Mouse (Mus musculus): ENCODE measurements around the gene Kcnq1.

- TF ChIP-seq GATA1 (IDR thresholded peaks at IDR 0.05; ENCODE audit: borderline replicate concordance, low read length) (no peak), FLI1 (IDR thresholded peaks at IDR 0.05; ENCODE audit: low read length) (no peak)
Measured at GRCm38 (mm10) chr7:143417875-143418274, 311.7 kb downstream of the Kcnq1 start.
